Comparison of ENCODE assay signal across 26 mouse cellular contexts in genomic region chr11:49958017-49958416, GRCm38 (mm10). TPM values are rescaled to one million over a fixed set of nuclear protein-coding genes. Genes with fewer than 3 reads are reported as not detected.
DNase-seq lines count a peak whose midpoint lies in the region; TF ChIP-seq lines count a peak whose summit lies in the region.
"Had no signal": no experiment of that assay in that cellular context is flagged by ENCODE, and none has a peak within 500 bp of the region (broad histone marks: within the 10 kb centered on the region; RNA-seq: fewer than 3 reads in every experiment).

No protein-coding gene starts in this region.

- H3K9me3 ChIP-seq in ES-E14 (ENCODE audit: control insufficient read depth, insufficient read depth, low read depth, low read length), result no peaks in the 10 kb centered on the region
- H3K9me3 ChIP-seq: embryonic facial prominence, embryonic 12.5 days; embryonic facial prominence, embryonic 15.5 days; G1E; heart, embryonic 10.5 days; heart, embryonic 13.5 days; hindbrain, embryonic 12.5 days; hindbrain, embryonic 15.5 days had no signal

- H3K4me1 ChIP-seq in ES-E14 (ENCODE audit: control insufficient read depth in 2 of 2, insufficient read depth in 2 of 2, low read length in 2 of 2, poor library complexity in 1 of 2), result no peaks in the 10 kb centered on the region
- H3K4me1 ChIP-seq: embryonic facial prominence, embryonic 12.5 days; embryonic facial prominence, embryonic 15.5 days; heart, embryonic 10.5 days; hindbrain, embryonic 12.5 days; hindbrain, embryonic 15.5 days had no signal

- H3K4me3 ChIP-seq in C2C12 (ENCODE audit: insufficient read depth, poor library complexity, severe bottlenecking) (no peak overlapping the region), ES-E14 (ENCODE audit: insufficient read depth in 1 of 2, low read depth in 1 of 2, low read length in 2 of 2, poor library complexity in 1 of 2, severe bottlenecking in 1 of 2) (no peak overlapping the region)
- H3K4me3 ChIP-seq: embryonic facial prominence, embryonic 12.5 days; embryonic facial prominence, embryonic 15.5 days; gastrocnemius, adult 2 months; heart, adult 2 months; heart, embryonic 10.5 days; heart, embryonic 13.5 days; hindbrain, embryonic 12.5 days; hindbrain, embryonic 15.5 days had no signal

- no peak overlapping the region for H3K9ac ChIP-seq in ES-E14 (ENCODE audit: insufficient read depth, low read depth, low read length, poor library complexity, severe bottlenecking)
- H3K9ac ChIP-seq: embryonic facial prominence, embryonic 12.5 days; embryonic facial prominence, embryonic 15.5 days; forebrain, postnatal 0 days; heart, embryonic 13.5 days; hindbrain, embryonic 12.5 days; hindbrain, embryonic 15.5 days had no signal

- peaks cover 63% of the 10 kb centered on the region for H3K27me3 ChIP-seq in C2C12 (ENCODE audit: control insufficient read depth, insufficient read depth, insufficient read length)
- H3K27me3 ChIP-seq: hindbrain, embryonic 15.5 days had no signal

- DNase-seq in ES-E14 (ENCODE audit: low read depth, low spot score) (peak; percentile 34), R1 (ENCODE audit: low read depth, low spot score) (peak; percentile 84)
- DNase-seq in embryo, embryonic 10 days (ENCODE audit: low spot score), result no peak
- DNase-seq in retina, postnatal 1 day, result no peak
- no peak for DNase-seq in cerebellum, postnatal 36 days
- DNase-seq: adrenal gland, adult 8-10 months; adrenal gland, postnatal 25 days; cerebellum, adult 11-12 months; cerebellum, adult 8-10 months; cerebellum, postnatal 10 days; forebrain, postnatal 0 days; gastrocnemius, adult 2 months; gastrocnemius, postnatal 14 days; heart, adult 2 months; heart, postnatal 14 days; heart, postnatal 4 days; kidney, adult 2 months had no signal

- H3K36me3 ChIP-seq in C2C12 (ENCODE audit: control insufficient read depth, insufficient read depth) (no peaks in the 10 kb centered on the region), ES-E14 (ENCODE audit: control insufficient read depth, insufficient read depth, low read length, poor library complexity, severe bottlenecking) (no peaks in the 10 kb centered on the region)
- H3K36me3 ChIP-seq: embryonic facial prominence, embryonic 12.5 days; embryonic facial prominence, embryonic 15.5 days; G1E; heart, embryonic 10.5 days; heart, embryonic 13.5 days; hindbrain, embryonic 12.5 days; hindbrain, embryonic 15.5 days had no signal

- H3K27ac ChIP-seq in ES-E14 (ENCODE audit: insufficient read depth, low read depth, low read length, poor library complexity, severe bottlenecking), result no peak overlapping the region
- H3K27ac ChIP-seq: embryonic facial prominence, embryonic 12.5 days; embryonic facial prominence, embryonic 15.5 days; gastrocnemius, adult 2 months; heart, adult 2 months; heart, embryonic 10.5 days; heart, embryonic 13.5 days; hindbrain, embryonic 12.5 days; hindbrain, embryonic 15.5 days had no signal

- H3ac ChIP-seq in C2C12 (ENCODE audit: control insufficient read depth, insufficient read length, low read depth), result no peak overlapping the region

- in situ Hi-C loops in ES-E14 (cut with MboI; ENCODE audit: low sequenced_read_pairs in 2 of 2, unreplicated experiment in 2 of 2), result no loop called here

- no peaks in the 10 kb centered on the region for H3K79me2 ChIP-seq in C2C12 (ENCODE audit: control insufficient read depth, insufficient read depth)

- no peaks in the 10 kb centered on the region for H3K79me3 ChIP-seq in C2C12 (ENCODE audit: low read depth)

- no peak for TF ChIP-seq CTCF in C2C12 (IDR thresholded peaks at IDR 0.05; ENCODE audit: control insufficient read depth, insufficient read depth, insufficient read length)

TF ChIP-seq in C2C12, 6 proteins besides CTCF, POLR2A, EP300 and RAD21:
- TF ChIP-seq USF1 (IDR thresholded peaks at IDR 0.05; ENCODE audit: low read depth) (peak; percentile 55), MAX (IDR thresholded peaks at IDR 0.05) (no peak)
TF ChIP-seq in C2C12: peak in this region for 1.

TF ChIP-seq in ES-E14, 5 proteins besides CTCF, POLR2A, EP300 and RAD21:
- TF ChIP-seq MAFK (IDR thresholded peaks at IDR 0.05; ENCODE audit: insufficient read depth, low read depth, low read length) (no peak), HCFC1 (IDR thresholded peaks at IDR 0.05; ENCODE audit: borderline replicate concordance, insufficient read depth, low read length) (no peak), CHD2 (IDR thresholded peaks at IDR 0.05; ENCODE audit: low read depth, low read length) (no peak), ZNF384 (IDR thresholded peaks at IDR 0.05; ENCODE audit: low read depth, low read length) (no peak), ZC3H11A (IDR thresholded peaks at IDR 0.05; ENCODE audit: borderline replicate concordance, low read depth, low read length) (no peak)

RNA-seq across cellular contexts. Expression of gene Rasgef1c, which starts 56.4 kb away (rescaled TPM):
- not detected for polyA plus RNA-seq in C2C12 (2012; fragmentation: generic; extraction: Trizol)
- 0.76 and 0.79 TPM in 2 replicates for total RNA-seq in ES-E14 (2012; rRNA removed)
- total RNA-seq: CH12.LX; heart, postnatal 4 days had no signal
- polyA plus RNA-seq: G1E; heart, embryonic 13.5 days had no signal

Comparison
In these comparisons a context has a peak if more than half of its experiments do, and no peak if none do; other contexts are left out.
1. DNase-seq: peak in ES-E14 (single experiment) and R1 (single experiment); none in embryo, embryonic 10 days (single experiment), retina, postnatal 1 day (single experiment) and cerebellum, postnatal 36 days (0 of 2).